Mouse (Mus musculus): Measurements from ENCODE around the gene Mex3a. TPM values are rescaled to one million over a fixed set of nuclear protein-coding genes. Genes with fewer than 3 reads are reported as not detected.

The Mex3a gene
- total RNA-seq, 4 experiments from 2014 or later: 0.28 to 0.44 (median 0.33) TPM

DNA sequence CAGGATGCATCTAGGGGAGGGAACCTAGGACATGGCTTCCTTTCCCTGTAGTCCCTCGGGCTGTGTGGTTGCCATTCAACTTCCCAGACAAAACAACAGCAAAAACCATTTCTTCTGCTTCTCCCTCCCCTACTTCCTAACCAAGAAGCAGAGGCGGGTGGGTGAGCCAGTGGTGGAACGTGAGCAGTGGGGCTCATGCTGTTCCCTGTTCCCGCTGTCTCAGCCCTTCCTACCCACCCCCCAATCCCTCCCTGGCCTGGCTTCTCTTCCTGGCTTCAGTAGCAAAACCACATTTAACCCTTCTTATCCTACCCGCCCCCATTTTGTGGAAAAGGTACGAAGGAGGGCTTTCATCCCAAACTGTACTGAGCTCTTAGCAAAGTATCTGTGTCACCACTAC is 27.1 kb upstream of the Mex3a start:
- no peak for DNase-seq (ENCODE audit: low spot score)

GRCm38 (mm10) chr3:88505765-88506164 is 26.4 kb upstream of the Mex3a start:
- DNase-seq (ENCODE audit: low spot score): no peak

DNA sequence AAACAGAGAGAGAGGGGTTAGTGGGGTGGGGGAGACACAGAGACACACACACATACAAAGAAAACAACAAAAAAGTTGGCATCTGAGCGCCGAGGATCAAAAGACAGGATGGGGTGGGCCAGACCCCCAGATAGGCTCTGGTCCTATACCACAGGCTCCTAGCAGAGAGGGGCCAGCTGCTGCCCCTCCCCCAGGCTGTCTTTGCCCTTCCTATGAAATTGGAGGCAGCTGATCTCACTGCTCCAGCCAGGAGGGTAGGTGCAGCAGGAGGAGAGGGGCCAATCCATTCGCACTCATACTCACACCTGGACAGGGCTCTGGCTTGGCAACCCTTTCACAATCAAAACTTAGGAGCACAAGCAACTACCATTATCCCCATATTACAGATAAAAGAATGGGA is 22.9 kb upstream of the Mex3a start:
- DNase-seq (ENCODE audit: low spot score): no peak

- DNase-seq (ENCODE audit: low spot score): peak; percentile 90
Measured at GRCm38 (mm10) chr3:88509692-88510420, 22.3 kb upstream of the Mex3a start, which contains the start of gene Lmna. TSS of gene Lmna (minus strand) at chr3:88509956.

DNA sequence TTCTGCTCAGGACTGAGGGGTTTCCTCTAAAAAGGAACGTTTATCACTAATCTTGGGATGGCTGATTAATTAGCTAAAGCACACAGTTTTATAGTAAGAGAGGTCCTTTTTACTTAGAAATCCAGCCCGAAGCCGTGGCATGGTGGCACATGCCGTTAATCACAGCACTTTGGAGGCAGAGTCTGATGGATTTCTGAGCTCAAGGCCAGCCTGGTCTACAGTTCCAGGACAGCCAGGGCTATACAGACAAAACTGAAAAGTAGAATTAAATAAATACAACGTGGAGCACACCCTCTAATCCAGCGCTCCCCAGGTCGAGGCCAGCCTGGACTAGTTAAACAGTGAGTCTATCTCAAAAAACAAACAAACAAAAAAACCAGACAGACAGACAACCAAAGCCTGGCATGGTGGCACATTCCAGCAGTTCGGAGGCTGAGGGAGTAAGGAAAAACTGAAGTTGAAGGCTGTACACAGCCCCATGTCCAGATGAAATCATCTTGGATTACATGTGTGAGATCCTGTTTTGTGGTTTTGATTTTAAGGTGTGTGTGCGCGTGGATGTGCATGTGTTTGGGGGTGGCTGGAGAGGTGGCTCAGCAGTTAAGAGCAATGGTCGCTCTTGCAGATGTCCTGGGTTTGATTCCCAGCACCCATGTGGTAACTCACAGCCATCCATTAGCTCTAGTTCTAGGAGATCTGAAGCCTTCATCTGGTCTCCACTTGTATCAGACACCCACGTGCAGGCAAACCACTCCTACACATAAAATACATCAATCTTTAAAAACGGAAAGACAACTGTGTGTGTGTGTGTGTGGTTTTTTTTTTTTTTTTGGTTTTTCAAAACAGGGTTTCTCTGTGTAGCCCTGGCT is 21.5 kb upstream of the Mex3a start:
- DNase-seq (ENCODE audit: low spot score): no peak

DNA sequence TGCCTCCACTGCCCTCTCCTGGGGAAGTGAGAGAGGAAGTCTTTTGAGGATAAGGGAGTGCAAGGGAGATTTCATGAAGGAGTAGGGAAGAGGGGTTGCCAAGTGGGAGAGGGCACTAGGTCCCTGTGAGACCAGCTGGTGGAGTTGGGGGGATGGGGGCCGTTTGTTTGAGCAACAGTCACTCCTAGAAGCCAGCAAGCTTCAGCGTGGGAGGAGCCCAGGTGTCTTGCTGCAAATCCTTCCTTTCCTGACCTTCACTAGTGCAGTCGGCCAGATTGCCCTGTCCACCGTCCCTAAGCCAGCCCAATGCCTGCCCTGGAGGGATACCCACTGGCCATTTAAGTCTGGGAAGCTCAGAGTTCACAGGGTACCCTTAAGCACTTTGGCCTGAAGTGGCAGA is 20.6 kb upstream of the Mex3a start:
- no peak for DNase-seq (ENCODE audit: low spot score)

- no peak for DNase-seq (ENCODE audit: low spot score)
Measured at GRCm38 (mm10) chr3:88512141-88512895, 19.9 kb upstream of the Mex3a start.

GRCm38 (mm10) chr3:88512896-88513545 is 19.2 kb upstream of the Mex3a start:
- no peak for DNase-seq (ENCODE audit: low spot score)

DNA sequence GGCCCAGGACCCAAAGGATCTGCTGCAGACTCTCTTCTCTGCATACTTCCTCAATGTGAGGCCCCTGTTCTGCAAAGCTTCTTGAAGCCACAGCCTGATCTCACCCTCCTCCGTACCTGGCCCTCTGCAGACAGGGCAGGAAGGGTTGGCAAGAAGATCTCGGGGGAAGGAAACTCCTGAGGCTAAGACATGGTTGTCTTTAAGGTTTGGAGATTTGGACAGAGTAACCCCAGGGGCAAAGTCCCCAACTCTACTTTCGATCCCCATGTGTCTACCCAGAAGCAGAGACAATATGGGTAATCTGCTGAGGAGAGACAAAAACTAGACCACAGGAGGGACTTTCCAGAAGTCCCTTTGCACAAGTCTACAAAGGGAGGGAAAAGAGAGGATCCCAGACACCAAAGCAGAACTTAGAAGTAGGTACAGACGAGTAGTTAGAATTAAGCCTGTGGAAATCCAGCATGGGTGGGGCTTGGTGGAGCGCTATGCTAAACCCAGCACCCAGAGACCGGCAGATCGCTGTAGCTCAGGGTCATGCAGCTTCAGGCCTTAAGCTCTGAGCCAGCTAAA is 18.6 kb upstream of the Mex3a start:
- DNase-seq (ENCODE audit: low spot score): no peak

DNA sequence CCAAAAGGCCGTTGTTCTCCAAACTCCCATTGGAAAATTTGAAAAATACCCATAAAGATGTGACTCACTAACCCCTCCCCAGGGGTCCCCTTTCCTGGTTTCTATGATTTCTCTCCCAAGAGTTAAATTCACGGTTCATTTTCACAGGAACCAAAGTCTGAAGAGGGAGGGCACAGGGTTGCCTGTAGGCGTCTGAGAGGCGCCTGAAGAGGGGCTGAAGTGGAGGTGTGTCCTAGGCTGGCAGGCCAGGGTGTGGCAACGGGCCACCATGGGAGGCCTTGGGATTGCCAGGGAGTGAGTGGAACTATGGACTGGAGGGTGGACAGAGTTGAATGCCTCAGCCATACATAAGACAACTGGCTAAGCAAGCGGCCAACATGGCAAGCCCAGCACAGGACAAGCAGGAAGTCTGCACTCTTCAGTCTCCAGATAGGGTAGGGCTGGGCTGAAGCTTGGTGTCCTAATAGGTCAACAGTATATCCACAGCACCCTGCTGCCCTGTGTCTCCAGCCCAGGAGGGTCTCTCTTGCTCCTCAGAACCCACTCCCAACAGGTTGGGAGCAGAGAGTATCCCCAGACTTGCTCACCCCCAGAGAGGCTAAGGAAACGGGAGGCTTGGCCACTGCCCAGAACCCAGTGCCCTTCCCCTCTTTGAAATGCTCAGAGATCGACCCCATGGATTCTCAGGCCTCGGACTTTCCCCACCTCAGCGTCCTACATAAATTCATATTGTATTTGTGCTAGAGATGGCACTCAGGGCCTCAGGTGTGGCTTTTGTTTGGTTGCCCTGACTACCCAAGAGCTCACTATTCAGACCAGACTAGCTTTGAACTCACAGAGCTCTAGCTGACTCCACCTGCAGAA is 17.7 kb upstream of the Mex3a start:
- no peak for DNase-seq (ENCODE audit: low spot score)

GRCm38 (mm10) chr3:88515095-88515386 is 17.2 kb upstream of the Mex3a start:
- no peak for DNase-seq (ENCODE audit: low spot score)

DNA sequence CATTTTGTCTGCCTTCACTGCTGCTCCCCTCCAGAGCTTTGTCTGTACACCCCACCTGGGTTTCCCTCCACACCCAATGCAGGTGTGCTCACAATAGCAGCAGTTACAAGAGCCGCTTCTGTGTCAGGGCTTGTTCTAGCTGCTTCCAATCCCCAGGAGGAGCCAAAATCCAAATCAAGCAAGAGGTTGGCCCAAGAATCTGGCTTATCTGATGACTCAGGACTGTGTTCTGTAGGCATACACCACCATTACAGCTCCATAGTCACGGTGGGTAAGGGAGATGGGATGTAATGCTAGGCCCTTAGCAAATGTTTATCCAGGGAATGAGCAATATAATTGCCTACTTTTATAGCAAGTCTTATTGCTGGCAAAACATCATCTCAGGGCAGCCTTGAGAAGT is 15.8 kb upstream of the Mex3a start:
- DNase-seq (ENCODE audit: low spot score): no peak

- DNase-seq (ENCODE audit: low spot score): no peak
Measured at GRCm38 (mm10) chr3:88518411-88518810, 13.8 kb upstream of the Mex3a start.

DNA sequence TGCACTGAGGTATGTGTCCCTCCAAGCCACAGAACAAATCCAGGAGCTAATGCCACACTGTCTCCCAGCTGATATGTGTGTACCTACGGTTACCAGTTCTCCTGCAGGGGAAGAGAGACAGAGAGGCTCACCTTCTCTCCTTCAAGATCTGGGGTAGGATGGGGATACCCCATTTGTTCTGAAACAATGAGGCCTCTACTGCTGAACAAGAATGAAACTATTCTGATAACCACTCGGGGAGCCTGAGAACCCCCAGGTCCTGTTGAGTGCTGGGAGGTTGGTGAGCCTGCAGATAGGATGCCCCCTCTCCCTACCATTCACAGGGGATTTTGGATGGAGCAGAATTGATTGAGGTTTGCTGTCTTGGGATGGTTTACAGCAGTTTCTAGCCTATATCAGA is 12.1 kb upstream of the Mex3a start:
- no peak for DNase-seq (ENCODE audit: low spot score)

- DNase-seq (ENCODE audit: low spot score): no peak
Measured at GRCm38 (mm10) chr3:88521156-88521555, 11.0 kb upstream of the Mex3a start.

- DNase-seq (ENCODE audit: low spot score): peak; percentile 78
Measured at GRCm38 (mm10) chr3:88521803-88522331, 10.3 kb upstream of the Mex3a start.

DNA sequence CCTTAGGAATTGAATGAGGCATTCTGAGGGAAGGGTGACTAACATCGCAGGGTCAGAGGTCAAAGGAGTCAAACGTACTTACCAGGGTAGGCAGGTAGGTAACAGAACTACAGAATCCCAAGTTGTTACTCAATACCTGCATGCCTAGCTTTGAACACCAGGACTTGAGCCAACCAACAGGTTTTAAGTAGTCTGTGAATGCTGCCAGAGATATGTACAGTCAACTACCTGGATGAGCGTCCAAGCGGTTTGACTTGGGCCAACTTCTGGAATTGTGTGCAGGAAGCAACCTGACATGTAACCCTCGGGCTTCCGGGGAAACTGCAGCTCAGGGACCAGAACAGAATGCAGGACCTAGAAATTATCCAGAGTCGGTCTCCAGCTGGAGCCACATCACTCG is 9.2 kb upstream of the Mex3a start:
- no peak for DNase-seq (ENCODE audit: low spot score)

GRCm38 (mm10) chr3:88525021-88525420 is 7.2 kb upstream of the Mex3a start:
- no peak for DNase-seq (ENCODE audit: low spot score)

DNA sequence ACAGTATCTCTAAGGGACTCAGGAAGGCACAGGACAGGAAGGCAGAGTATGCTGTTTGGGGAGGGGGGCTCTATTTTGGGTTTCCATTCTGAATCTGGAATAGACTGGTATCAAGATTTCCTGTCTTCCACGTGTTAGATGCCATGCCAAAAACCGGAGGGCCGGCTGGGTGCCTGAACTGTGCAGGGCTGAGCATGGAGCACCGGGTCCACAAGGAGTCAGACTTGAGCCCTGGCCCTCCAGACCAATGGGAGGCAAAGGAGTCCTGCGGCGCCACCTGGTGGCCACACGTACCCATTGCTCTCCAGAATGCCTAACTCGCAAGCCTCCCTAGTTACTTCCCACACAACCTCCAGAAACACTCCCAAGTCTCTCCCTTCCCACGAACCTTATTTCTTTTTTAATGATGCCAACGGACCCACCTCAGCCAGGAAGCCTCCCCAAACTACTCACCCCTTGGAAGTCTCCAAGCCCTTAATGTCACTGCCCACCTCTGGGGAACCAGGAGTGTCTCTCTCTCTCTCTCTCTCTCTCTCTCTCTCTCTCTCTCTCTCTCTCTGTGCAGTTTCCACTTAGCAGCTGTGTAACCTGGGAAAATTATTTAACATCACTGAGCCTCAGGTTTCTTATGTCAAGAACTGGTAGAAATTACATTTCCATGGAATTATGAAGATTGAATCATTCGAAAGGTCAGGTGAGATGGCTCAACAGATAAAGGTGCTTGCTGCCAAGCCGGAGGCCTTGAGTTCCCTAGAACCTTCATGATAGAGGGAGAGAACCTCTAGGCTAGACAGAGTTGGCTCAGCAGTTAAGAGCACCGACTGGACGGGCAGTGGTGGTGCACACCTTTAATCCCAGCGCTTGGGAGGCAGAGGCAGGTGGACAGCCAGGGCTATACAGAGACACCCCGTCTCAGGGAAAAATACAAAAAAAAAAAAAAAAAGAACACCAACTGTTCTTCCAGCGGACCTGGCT is 5.8 kb upstream of the Mex3a start:
- peak; percentile 80 for DNase-seq (ENCODE audit: low spot score)
